Mouse (Mus musculus): Measurements from ENCODE around the gene Smim13.

GRCm38 (mm10) chr13:41235181-41235580, 14.5 kb upstream of the Smim13 start:
- TF ChIP-seq CTCF (IDR thresholded peaks at IDR 0.05) (no peak), POLR2A (IDR thresholded peaks at IDR 0.05; ENCODE audit: insufficient read depth, low read depth, low read length) (no peak), EP300 (IDR thresholded peaks at IDR 0.05; ENCODE audit: insufficient read depth, low read depth, low read length) (no peak)

All from heart, adult 2 months (tissue).